Mouse (Mus musculus) heart, postnatal 0 days (tissue): ENCODE data around the gene Ogfod3.

Experiments
- CTCF ChIP-seq: IDR thresholded peaks from 2 replicates; pipeline ENCODE4 v1.5.1; 2016; ENCODE audit warnings: antibody characterized with exemption, control low read depth, low read depth
- EP300 ChIP-seq: IDR thresholded peaks from 2 replicates; pipeline ENCODE4 v1.6.1; 2016; ENCODE audit warnings: antibody characterized with exemption, low read depth

GRCm38 (mm10) chr11:121163751-121164150, 40.8 kb downstream of the Ogfod3 start:
- TF ChIP-seq EP300 (no peak), CTCF (no peak)
